Mouse (Mus musculus) olfactory bulb, adult 2 months (tissue): ENCODE data around the gene Tsnaxip1.

Source experiments
- CTCF ChIP-seq: fragments of 200-500 bp; IDR thresholded peaks from 2 replicates; pipeline ENCODE4 v1.5.1; 2012; ENCODE audit warnings: low read depth, mild to moderate bottlenecking, low read length, moderate library complexity; ENCODE audit not compliant: insufficient read depth
- POLR2A ChIP-seq: fragments of 200-500 bp; IDR thresholded peaks from 2 replicates; pipeline ENCODE4 v1.6.1; 2012; ENCODE audit warnings: mild to moderate bottlenecking, low read depth, low read length, moderate library complexity; ENCODE audit not compliant: insufficient read depth

DNA sequence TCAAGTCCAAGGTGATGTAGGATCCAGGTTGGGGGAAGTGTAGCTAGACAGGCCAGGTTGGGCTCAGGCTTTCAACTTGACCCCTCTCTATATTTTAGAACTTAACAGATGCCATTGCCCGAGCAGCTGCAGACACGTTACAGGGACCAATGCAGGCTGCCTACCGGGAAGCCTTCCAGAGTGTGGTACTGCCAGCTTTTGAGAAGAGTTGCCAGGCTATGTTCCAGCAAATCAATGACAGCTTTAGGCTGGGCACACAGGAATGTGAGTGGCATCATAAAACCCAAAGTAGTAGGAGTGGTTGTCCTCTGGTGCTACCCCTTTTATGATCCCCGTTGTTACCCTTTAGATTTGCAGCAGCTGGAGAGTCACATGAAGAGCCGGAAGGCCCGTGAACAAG, 63.3 kb downstream of the Tsnaxip1 start:
- TF ChIP-seq CTCF, result no peak
- TF ChIP-seq POLR2A, result no peak
